Mouse (Mus musculus) urinary bladder, postnatal 36 days (tissue): ENCODE measurements around the gene Cdc42ep3.

Experiments used
- DNase-seq, 2 experiments: peaks; one replicate each; pipeline ENCODE4 v3.0.0; 2022; ENCODE audit warnings: low spot score in 2 of 2, mixed read lengths in 1 of 2

Gene Cdc42ep3

DNA sequence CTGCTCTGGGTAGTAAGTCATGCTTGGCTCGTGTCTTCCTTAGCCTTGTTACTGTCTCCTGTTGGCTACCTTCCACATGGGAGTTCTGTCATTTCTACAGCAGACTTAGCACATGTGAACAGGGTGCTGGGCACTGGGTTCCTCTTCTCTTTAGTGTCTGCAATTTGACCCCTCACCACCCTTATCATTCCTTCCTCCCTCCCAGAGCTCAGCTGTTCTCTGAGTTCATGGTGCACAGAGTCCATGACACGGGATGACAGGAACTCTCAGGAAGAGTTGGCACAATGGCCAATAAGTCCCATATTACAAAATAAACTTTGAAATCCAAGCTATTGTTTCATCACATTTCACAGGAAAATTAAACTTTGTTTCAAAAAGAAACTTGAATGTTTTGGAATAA is 64.2 kb downstream of the Cdc42ep3 start:
- DNase-seq: no peak

- peak in 1 of 2 experiments; percentile 10 for DNase-seq
These were observed 67.6 kb downstream of the Cdc42ep3 start for GRCm38 (mm10) chr17:79287302-79287701.

DNA sequence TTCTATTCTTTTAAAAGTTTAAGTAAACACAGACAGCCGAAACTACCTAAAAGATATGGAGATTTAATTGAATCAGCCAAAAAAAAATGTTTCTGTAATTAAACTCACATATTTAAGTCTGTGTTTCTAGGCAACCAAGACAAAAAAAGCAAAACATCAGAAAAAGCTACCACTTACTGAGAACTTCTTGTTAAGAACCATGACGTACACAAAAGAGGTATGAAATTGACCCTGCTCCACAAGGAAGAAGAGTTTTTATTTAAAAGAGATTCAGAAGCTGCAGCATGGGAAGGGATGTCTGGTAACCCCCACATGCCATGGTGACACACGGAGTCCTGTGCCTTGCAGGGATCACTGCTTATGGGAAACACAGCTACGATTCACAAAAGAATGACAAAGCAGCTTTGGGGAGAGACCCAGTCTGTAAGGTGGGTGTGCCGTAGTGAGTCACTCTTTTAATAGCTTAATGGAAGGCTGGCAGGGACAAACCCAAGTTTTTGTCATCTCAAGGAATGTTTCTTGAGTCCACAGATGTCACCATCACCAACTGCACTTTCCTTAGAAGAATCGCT is 69.8 kb downstream of the Cdc42ep3 start:
- DNase-seq: peak in 1 of 2 experiments; percentile 6
